Comparison of ENCODE assay signal across 28 mouse cellular contexts in the genomic region with DNA sequence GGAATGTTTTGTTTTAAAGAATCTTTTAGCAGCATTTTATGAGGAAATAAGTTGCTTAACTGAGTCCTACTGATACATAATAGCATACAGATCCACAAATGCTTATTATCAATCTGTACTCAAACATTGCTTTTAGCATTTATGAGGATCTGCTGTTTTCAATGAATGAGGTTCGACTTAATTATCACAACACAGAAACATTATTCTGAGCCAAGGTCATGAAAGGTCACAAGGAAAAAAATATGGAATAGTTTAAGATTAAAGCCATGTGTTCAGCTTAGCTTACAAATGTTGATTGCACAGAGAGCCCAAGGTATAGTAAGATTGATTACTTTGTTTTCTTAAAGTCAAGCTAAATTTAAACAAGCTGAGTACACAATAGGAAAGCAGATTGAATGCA.
DNase-seq lines count a peak whose midpoint lies in the region; ATAC-seq and TF ChIP-seq lines count a peak whose summit lies in the region.
"Had no signal": no experiment of that assay in that cellular context is flagged by ENCODE, and none has a peak within 500 bp of the region (broad histone marks: within the 10 kb centered on the region; RNA-seq: fewer than 3 reads in every experiment).

No protein-coding gene starts in this region.

- no peaks in the 10 kb centered on the region for H3K36me3 ChIP-seq in lung, embryonic 14.5 days (ENCODE audit: insufficient read depth)
- H3K36me3 ChIP-seq in kidney, embryonic 16.5 days (ENCODE audit: insufficient read depth, low read length), result no peaks in the 10 kb centered on the region
- H3K36me3 ChIP-seq: embryonic facial prominence, embryonic 15.5 days; forebrain, embryonic 12.5 days; forebrain, embryonic 15.5 days; G1E; heart, embryonic 10.5 days; heart, embryonic 13.5 days had no signal

- H3K4me3 ChIP-seq in lung, embryonic 14.5 days (ENCODE audit: low read depth, low read length), result no peak overlapping the region
- H3K4me3 ChIP-seq in kidney, embryonic 16.5 days (ENCODE audit: low read length), result no peak overlapping the region
- H3K4me3 ChIP-seq: embryonic facial prominence, embryonic 15.5 days; forebrain, embryonic 12.5 days; forebrain, embryonic 15.5 days; heart, adult 2 months; heart, embryonic 10.5 days; heart, embryonic 13.5 days had no signal

- DNase-seq in lung, embryonic 14.5 days, result peak; percentile 2
- no peak for DNase-seq in lung, postnatal 25 days (ENCODE audit: low spot score)
- peak; percentile 0 for DNase-seq in embryo, embryonic 9.5 days (ENCODE audit: extremely low spot score)
- peak; percentile 61 for DNase-seq in hindlimb bud, embryonic 11.5 days (ENCODE audit: extremely low spot score, low read depth, low spot score)
- no peak for DNase-seq in left cerebral cortex, postnatal 25 days (ENCODE audit: low spot score in 2 of 2)
- DNase-seq: adrenal gland, postnatal 10 days; adrenal gland, postnatal 36 days; B cell, adult 2 months; cerebellum, adult 18-20 months; cerebellum, adult 9-10 months; cerebellum, postnatal 14 days; gastrocnemius, postnatal 10 days; gastrocnemius, postnatal 36 days; heart, adult 2 months; heart, postnatal 14 days; heart, postnatal 4 days had no signal

- no peak overlapping the region for H3K9ac ChIP-seq in lung, embryonic 14.5 days
- no peak overlapping the region for H3K9ac ChIP-seq in kidney, embryonic 16.5 days (replicated peaks; ENCODE audit: low read length)
- H3K9ac ChIP-seq: embryonic facial prominence, embryonic 15.5 days; forebrain, embryonic 12.5 days; forebrain, embryonic 15.5 days; heart, embryonic 13.5 days; hindbrain, embryonic 14.5 days had no signal

- H3K4me2 ChIP-seq in lung, embryonic 14.5 days, result no peak overlapping the region
- H3K4me2 ChIP-seq in kidney, embryonic 16.5 days (replicated peaks; ENCODE audit: low read depth, low read length), result no peak overlapping the region
- H3K4me2 ChIP-seq: embryonic facial prominence, embryonic 15.5 days; forebrain, embryonic 12.5 days; forebrain, embryonic 15.5 days; heart, embryonic 13.5 days; hindbrain, embryonic 14.5 days had no signal

- no peaks in the 10 kb centered on the region for H3K9me3 ChIP-seq in lung, embryonic 14.5 days (ENCODE audit: low read depth, low read length)
- H3K9me3 ChIP-seq in kidney, embryonic 16.5 days (ENCODE audit: low read length), result no peaks in the 10 kb centered on the region
- H3K9me3 ChIP-seq: embryonic facial prominence, embryonic 15.5 days; forebrain, embryonic 12.5 days; forebrain, embryonic 15.5 days; G1E; heart, embryonic 10.5 days; heart, embryonic 13.5 days had no signal

- 42% methylated on average over 1 of the region's 1 CpGs for WGBS in lung, embryonic 14.5 days
- 72% methylated on average over 1 of the region's 1 CpGs for WGBS in kidney, embryonic 16.5 days

- intact Hi-C loops in left cerebral cortex, postnatal 25 days (cut with DNase I), result no loop called here

- TF ChIP-seq CTCF in lung, embryonic 14.5 days (IDR thresholded peaks at IDR 0.05; ENCODE audit: low read depth), result no peak

- no peak overlapping the region for H3K27ac ChIP-seq in lung, embryonic 14.5 days (ENCODE audit: low read depth)
- H3K27ac ChIP-seq in kidney, embryonic 16.5 days (ENCODE audit: low read length), result no peak overlapping the region
- H3K27ac ChIP-seq: embryonic facial prominence, embryonic 15.5 days; forebrain, embryonic 12.5 days; forebrain, embryonic 15.5 days; heart, adult 2 months; heart, embryonic 10.5 days; heart, embryonic 13.5 days; hindbrain, embryonic 14.5 days; hindbrain, postnatal 0 days had no signal

- H3K27me3 ChIP-seq in lung, embryonic 14.5 days (ENCODE audit: insufficient read depth, low read length), result no peaks in the 10 kb centered on the region
- no peaks in the 10 kb centered on the region for H3K27me3 ChIP-seq in kidney, embryonic 16.5 days (ENCODE audit: insufficient read depth, low read length)
- H3K27me3 ChIP-seq: CH12.LX; embryonic facial prominence, embryonic 15.5 days; forebrain, embryonic 12.5 days; forebrain, embryonic 15.5 days; heart, embryonic 13.5 days had no signal

- no peaks in the 10 kb centered on the region for H3K4me1 ChIP-seq in lung, embryonic 14.5 days (ENCODE audit: insufficient read depth)
- no peaks in the 10 kb centered on the region for H3K4me1 ChIP-seq in kidney, embryonic 16.5 days (ENCODE audit: insufficient read depth, low read length)
- H3K4me1 ChIP-seq: embryonic facial prominence, embryonic 15.5 days; forebrain, embryonic 12.5 days; forebrain, embryonic 15.5 days; heart, embryonic 10.5 days; heart, embryonic 13.5 days had no signal

- ATAC-seq in lung, embryonic 14.5 days (ENCODE audit: insufficient read depth), result no peak
- ATAC-seq in kidney, embryonic 16.5 days (ENCODE audit: low FRiP score, low TSS enrichment), result no peak
- ATAC-seq: forebrain, embryonic 15.5 days; hindbrain, postnatal 0 days; intestine, postnatal 0 days; Patski had no signal

Comparison
In these comparisons a context has a peak if more than half of its experiments do, and no peak if none do; other contexts are left out.
1. DNase-seq: peak in lung, embryonic 14.5 days (single experiment), embryo, embryonic 9.5 days (single experiment) and hindlimb bud, embryonic 11.5 days (single experiment); none in lung, postnatal 25 days (single experiment) and left cerebral cortex, postnatal 25 days (0 of 2).